Mouse (Mus musculus) megakaryocyte, embryonic 14.5 days (primary cell): ENCODE data around the gene Ache. TPM values are rescaled to one million over a fixed set of nuclear protein-coding genes. Genes with fewer than 3 reads are reported as not detected.

Experiments used
- H3K27me3 ChIP-seq: replicated peaks from 2 replicates; pipeline ENCODE3; 2012; ENCODE audit warnings: inconsistent platforms
- H3K36me3 ChIP-seq: replicated peaks from 2 replicates; pipeline ENCODE3; 2012; ENCODE audit warnings: low read length, inconsistent platforms, mixed read lengths
- H3K4me1 ChIP-seq: 2 replicates; pipeline ENCODE4 v1.6.1; 2012; ENCODE audit warnings: inconsistent platforms
- H3K4me3 ChIP-seq: replicated peaks from 2 replicates; pipeline ENCODE3; 2012; ENCODE audit warnings: moderate library complexity, mild to moderate bottlenecking, inconsistent platforms
- H3K9me3 ChIP-seq: 2 replicates; pipeline ENCODE4 v1.6.1; 2012; ENCODE audit warnings: inconsistent platforms
- FLI1 ChIP-seq: IDR thresholded peaks from 2 replicates; pipeline ENCODE4 v1.6.1; 2012; ENCODE audit warnings: low read length, inconsistent platforms, mixed read lengths
- GATA1 ChIP-seq: IDR thresholded peaks from 3 replicates; pipeline ENCODE4 v1.6.1; 2012; ENCODE audit warnings: mixed read lengths, low read length, inconsistent platforms, borderline replicate concordance
- polyA plus RNA-seq: library from polyadenylated mRNA; stranded (reverse); fragments of >175 nt; gene quantifications from 2 replicates; pipeline ENCODE4 v1.2.3, GENCODE M21; 2012; ENCODE audit warnings: low replicate concordance; ENCODE audit not compliant: insufficient read depth

Ache gene
- polyA plus RNA-seq, 1 experiment = 206 TPM

DNA sequence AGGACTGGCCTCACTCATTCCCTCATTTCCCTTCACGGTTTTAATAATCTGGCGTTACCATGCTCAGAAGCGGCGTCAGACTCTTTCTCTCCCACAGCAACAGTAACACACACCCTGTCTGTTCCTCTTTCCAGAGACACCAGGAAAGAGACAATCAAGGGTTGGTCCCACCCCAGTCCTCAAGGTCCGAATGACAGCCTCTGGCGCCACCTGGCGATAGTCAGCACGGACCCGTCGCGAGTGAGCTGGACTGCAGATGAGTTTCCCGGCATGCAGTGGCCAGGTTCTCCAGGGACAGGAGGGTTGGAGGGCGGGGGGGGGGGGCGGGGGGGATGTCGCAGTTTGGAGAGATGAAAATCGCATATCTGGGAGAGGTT is 676 bp upstream of the Ache start:
- Histone ChIP-seq H3K27me3 (no peaks in the 10 kb centered on the region), H3K4me1 (peaks cover 63% of the 10 kb centered on the region), H3K9me3 (peaks cover 14% of the 10 kb centered on the region), H3K36me3 (peaks cover 26% of the 10 kb centered on the region), H3K4me3 (peak overlapping the region; percentile 95)
- no peak for TF ChIP-seq GATA1
- TF ChIP-seq FLI1 = no peak

DNA sequence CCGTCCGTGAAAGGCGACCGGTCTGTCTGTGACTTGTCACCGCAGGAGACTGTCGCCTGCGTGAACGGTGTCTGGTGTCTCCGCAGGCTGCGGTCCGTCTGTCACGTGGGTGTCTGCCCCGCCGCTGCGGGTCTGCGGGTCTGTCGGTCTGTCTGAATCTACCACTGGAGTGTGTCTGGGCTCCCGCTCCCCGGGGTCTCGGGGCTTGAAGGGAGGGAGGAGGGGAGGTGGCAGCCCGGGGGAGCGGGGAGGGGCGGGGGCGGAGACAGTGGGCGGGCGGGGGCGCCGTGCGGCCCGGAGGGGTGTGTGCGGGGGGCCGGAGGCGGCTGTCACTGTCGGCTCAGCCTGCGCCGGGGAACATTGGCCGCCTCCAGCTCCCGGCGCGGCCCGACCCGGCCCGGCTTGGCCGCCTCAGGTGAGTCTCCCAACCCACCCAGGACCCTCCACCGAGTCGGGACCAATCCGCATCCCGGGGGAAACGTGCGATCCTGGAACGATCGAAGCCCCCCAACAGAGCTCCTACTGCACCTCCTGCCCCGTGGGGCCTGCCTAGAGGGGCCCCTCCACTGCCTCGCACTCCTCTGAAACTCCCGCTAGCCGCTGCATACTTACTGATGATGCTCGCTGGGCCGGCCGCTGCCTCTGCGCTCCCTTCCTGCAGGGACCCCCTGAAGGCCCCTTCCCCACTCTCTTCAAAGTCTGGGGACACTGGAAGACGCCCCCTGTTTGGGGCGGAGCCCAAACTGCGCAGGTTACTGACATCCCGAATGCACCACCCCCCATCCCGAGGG is 829 bp downstream of the Ache start:
- Histone ChIP-seq H3K4me3 (peak overlapping the region; percentile 95), H3K4me1 (peaks cover 78% of the 10 kb centered on the region), H3K9me3 (peaks cover 6% of the 10 kb centered on the region), H3K27me3 (no peaks in the 10 kb centered on the region), H3K36me3 (peaks cover 34% of the 10 kb centered on the region)
- TF ChIP-seq FLI1 (no peak), GATA1 (no peak)

DNA sequence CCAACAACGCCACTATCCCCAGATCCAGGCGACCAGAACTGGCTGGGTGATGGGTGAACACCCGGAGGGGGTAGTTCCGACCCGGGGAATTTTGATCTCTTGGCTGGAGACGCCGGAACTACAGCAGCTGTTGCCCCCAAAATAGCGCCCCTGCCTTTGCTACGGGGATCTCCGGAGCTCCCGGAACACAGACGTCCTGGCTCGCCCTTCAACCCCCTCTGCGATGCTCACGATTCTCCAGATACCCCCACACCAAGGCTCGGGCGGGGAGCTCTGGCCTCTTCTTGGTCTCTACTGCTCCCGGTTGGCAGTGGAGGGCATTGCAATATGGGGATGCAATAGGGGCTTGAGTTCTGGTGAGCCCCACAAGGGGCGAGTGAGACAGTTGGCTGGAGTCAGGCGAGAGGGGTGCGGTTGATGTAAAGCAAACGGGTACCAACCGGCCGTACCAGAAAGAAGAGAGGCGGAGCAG is 1.7 kb downstream of the Ache start:
- H3K9me3 ChIP-seq = no peaks in the 10 kb centered on the region
- TF ChIP-seq FLI1 (no peak), GATA1 (no peak)
- peak overlapping the region; percentile 95 for H3K4me3 ChIP-seq
- peaks cover 31% of the 10 kb centered on the region for H3K36me3 ChIP-seq
- peaks cover 87% of the 10 kb centered on the region for H3K4me1 ChIP-seq
- no peaks in the 10 kb centered on the region for H3K27me3 ChIP-seq

DNA sequence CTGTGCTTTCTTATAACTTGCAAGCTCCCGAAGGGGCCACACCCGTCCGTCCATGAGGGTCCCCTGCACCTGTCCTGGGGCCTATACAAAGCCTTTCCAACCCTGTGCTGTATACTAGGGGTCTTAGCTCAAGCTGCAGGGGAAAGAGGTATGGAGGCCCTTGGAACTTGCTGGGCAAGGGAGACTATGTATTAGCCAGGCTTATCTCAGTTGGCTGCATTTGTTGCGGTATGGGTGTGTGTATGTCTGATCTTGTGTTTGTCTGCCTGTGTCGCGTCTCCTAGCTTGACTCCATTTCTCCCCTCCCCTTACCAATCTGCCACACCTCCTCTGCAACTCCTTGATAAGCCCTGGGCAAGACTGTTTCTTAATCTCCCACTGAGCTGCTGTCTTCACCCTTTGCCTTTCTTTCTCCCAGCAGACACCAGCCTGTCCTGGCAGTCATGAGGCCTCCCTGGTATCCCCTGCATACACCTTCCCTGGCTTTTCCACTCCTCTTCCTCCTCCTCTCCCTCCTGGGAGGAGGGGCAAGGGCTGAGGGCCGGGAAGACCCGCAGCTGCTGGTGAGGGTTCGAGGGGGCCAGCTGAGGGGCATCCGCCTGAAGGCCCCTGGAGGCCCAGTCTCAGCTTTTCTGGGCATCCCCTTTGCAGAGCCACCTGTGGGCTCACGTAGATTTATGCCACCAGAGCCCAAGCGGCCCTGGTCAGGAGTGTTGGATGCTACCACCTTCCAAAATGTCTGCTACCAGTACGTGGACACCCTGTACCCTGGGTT is 2.5 kb downstream of the Ache start:
- H3K4me3 ChIP-seq = peak overlapping the region; percentile 95
- TF ChIP-seq FLI1 (no peak), GATA1 (peak; percentile 48; the same call in 1 of the 3 replicates)
- peaks cover 33% of the 10 kb centered on the region for H3K36me3 ChIP-seq
- no peaks in the 10 kb centered on the region for H3K27me3 ChIP-seq
- H3K9me3 ChIP-seq = no peaks in the 10 kb centered on the region
- peaks cover 92% of the 10 kb centered on the region for H3K4me1 ChIP-seq

DNA sequence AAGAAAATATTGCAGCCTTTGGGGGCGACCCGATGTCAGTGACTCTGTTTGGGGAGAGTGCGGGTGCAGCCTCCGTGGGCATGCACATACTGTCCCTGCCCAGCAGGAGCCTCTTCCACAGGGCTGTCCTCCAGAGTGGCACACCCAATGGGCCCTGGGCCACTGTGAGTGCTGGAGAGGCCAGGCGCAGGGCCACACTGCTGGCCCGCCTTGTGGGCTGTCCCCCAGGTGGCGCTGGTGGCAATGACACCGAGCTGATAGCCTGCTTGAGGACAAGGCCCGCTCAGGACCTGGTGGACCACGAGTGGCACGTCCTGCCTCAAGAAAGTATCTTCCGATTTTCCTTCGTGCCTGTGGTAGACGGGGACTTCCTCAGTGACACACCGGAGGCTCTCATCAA is 3.4 kb downstream of the Ache start:
- TF ChIP-seq GATA1 = no peak
- Histone ChIP-seq H3K36me3 (peaks cover 42% of the 10 kb centered on the region), H3K4me3 (peak overlapping the region; percentile 95), H3K4me1 (peaks cover 95% of the 10 kb centered on the region), H3K27me3 (no peaks in the 10 kb centered on the region), H3K9me3 (no peaks in the 10 kb centered on the region)

DNA sequence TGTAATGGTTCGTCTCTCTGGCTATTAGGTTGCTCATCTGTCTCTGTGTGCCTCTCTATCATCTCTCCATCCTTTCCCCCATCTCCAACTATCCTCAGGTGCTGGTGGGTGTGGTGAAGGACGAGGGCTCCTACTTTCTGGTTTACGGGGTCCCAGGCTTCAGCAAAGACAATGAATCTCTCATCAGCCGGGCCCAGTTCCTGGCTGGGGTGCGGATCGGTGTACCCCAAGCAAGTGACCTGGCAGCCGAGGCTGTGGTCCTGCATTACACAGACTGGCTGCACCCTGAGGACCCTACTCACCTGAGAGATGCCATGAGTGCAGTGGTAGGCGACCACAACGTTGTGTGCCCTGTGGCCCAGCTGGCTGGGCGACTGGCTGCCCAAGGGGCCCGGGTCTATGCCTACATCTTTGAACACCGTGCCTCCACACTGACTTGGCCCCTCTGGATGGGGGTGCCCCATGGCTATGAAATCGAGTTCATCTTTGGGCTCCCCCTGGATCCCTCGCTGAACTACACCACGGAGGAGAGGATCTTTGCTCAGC is 4.1 kb downstream of the Ache start:
- peaks cover 50% of the 10 kb centered on the region for H3K36me3 ChIP-seq
- TF ChIP-seq GATA1 (no peak), FLI1 (no peak)
- peak overlapping the region; percentile 95 for H3K4me3 ChIP-seq
- H3K9me3 ChIP-seq = no peaks in the 10 kb centered on the region
- H3K4me1 ChIP-seq = peaks cover 95% of the 10 kb centered on the region
- no peaks in the 10 kb centered on the region for H3K27me3 ChIP-seq

DNA sequence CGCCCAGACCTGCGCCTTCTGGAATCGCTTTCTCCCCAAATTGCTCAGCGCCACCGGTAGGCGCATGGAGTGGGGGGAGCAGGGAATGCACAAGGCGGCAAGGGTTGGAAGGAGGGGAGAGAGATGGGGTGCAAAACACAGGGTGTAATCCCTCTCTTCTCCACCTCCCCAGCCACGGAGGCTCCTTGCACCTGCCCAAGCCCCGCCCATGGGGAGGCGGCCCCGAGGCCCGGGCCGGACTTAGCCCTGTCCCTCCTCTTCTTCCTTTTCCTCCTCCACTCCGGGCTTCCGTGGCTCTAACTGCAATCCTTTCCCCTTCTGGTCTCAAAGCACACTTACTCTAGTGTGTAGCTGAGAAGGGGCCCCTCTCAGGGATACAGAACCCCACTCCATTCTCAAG is 6.0 kb downstream of the Ache start:
- H3K4me1 ChIP-seq = peaks cover 95% of the 10 kb centered on the region
- TF ChIP-seq FLI1 (no peak), GATA1 (no peak)

DNA sequence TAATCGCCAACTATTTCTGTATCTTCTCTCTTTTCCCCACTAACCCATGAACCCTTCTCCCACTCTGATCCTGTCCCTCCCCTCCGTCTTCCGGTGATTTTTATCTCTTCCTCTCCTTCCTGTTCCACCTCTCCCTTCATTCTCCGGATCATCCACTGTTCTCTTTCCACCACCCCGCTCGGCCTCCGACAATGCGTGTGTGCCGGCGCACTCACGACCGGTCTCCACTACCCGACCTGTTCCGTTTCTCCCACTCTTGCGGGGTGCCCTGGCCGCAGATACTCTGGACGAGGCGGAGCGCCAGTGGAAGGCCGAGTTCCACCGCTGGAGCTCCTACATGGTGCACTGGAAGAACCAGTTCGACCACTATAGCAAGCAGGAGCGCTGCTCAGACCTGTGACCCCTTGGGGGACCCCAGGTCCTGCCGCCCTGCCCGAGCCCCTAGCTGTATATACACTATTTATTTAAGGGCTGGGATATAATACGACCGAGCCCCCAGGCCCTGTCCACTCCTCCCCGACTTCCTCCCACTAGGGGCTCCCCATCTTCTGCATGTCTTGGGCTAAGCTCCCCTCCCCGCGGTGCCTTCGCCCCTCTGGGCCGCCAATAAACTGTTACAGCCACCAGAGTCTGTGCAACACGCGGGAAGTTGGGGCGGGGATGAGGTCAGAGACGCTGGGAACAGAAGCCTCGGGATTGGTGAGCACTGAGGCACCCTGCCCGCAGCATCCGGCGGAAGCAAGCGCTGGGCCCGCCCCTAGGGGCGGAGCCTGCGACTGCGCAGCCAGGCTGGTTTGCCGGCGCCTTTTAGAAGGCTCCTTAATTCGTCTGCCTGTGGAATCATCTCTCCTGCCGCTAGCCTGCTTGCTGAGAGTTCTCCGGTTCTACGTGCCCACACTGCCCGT is 6.8 kb downstream of the Ache start, which contains the start of gene Ufsp1:
Gene Ufsp1, plus strand, starts transcription at position 791 of the 905 bp plus-strand sequence.
- Histone ChIP-seq H3K36me3 (peaks cover 76% of the 10 kb centered on the region), H3K4me1 (peaks cover 93% of the 10 kb centered on the region), H3K27me3 (no peaks in the 10 kb centered on the region), H3K9me3 (no peaks in the 10 kb centered on the region), H3K4me3 (peak within 1 kb of the TSS; percentile 96)
- peak; percentile 59; the same call in 1 of the 2 replicates for TF ChIP-seq FLI1
- TF ChIP-seq GATA1 = no peak

More for the DNA sequence above, 6.0 kb downstream of the Ache start:
- Histone ChIP-seq H3K36me3 (peaks cover 68% of the 10 kb centered on the region), H3K27me3 (no peaks in the 10 kb centered on the region), H3K9me3 (no peaks in the 10 kb centered on the region), H3K4me3 (peak overlapping the region; percentile 96)

DNA sequence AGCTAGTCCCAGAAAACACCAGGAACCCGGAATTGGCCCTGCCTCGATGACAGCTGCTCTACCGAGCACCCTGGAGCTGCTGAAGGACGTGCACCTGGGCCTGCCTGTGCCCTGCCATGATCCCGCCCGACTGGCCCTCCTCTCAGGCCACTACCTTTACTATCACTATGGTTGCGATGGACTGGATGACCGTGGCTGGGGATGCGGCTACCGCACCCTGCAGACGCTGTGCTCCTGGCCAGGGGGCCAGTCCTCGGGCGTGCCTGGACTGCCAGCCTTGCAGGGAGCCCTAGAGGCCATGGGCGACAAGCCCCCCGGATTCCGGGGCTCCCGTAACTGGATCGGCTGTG is 7.4 kb downstream of the Ache start:
- Histone ChIP-seq H3K4me1 (peaks cover 86% of the 10 kb centered on the region), H3K27me3 (no peaks in the 10 kb centered on the region), H3K4me3 (peak overlapping the region; percentile 96), H3K36me3 (peaks cover 83% of the 10 kb centered on the region), H3K9me3 (no peaks in the 10 kb centered on the region)
- TF ChIP-seq FLI1 (no peak), GATA1 (no peak)
